ENCODE assay signal across 9 mouse cellular contexts in genomic region chr14:122902884-122903283, GRCm38 (mm10). TPM values are rescaled to one million over a fixed set of nuclear protein-coding genes. Genes with fewer than 3 reads are reported as not detected.
A peak's percentile ranks its signal among the peaks of the same experiment; 100 is the strongest.
DNase-seq lines count a peak whose midpoint lies in the region; ATAC-seq and TF ChIP-seq lines count a peak whose summit lies in the region.
"Had no signal": no experiment of that assay in that cellular context is flagged by ENCODE, and none has a peak within 500 bp of the region (broad histone marks: within the 10 kb centered on the region; RNA-seq: fewer than 3 reads in every experiment).

No protein-coding gene starts in this region.

- no peaks in the 10 kb centered on the region for H3K9me3 ChIP-seq in liver, embryonic 14.5 days (ENCODE audit: control insufficient read depth, low read length)
- peaks cover 3% of the 10 kb centered on the region; the same call in 1 of the 2 replicates for H3K9me3 ChIP-seq in stomach, embryonic 14.5 days (ENCODE audit: control insufficient read depth, low read depth, low read length)

- no peak overlapping the region for H3K27ac ChIP-seq in liver, embryonic 14.5 days
- no peak overlapping the region for H3K27ac ChIP-seq in stomach, embryonic 14.5 days (ENCODE audit: low read length)
- H3K27ac ChIP-seq: midbrain, embryonic 12.5 days had no signal

- no peak overlapping the region for H3K9ac ChIP-seq in liver, embryonic 14.5 days (replicated peaks)
- no peak overlapping the region for H3K9ac ChIP-seq in stomach, embryonic 14.5 days (replicated peaks; ENCODE audit: low read depth, low read length)
- H3K9ac ChIP-seq: midbrain, embryonic 12.5 days had no signal

- H3K4me3 ChIP-seq in liver, embryonic 14.5 days (ENCODE audit: insufficient read depth in 1 of 2, low read depth in 2 of 2, low read length in 2 of 2) = no peak overlapping the region
- no peak overlapping the region for H3K4me3 ChIP-seq in stomach, embryonic 14.5 days (ENCODE audit: low read depth, low read length)
- H3K4me3 ChIP-seq: midbrain, embryonic 12.5 days had no signal

- ATAC-seq in liver, embryonic 14.5 days (ENCODE audit: insufficient read depth) = peak; percentile 43; the same call in 1 of the 2 replicates
- ATAC-seq in stomach, embryonic 14.5 days (ENCODE audit: insufficient number of reproducible peaks, insufficient read depth, low FRiP score, low read depth) = peak; percentile 71; the same call in 1 of the 2 replicates
- ATAC-seq in granulocyte monocyte progenitor cell, adult 5-6 weeks (replicated peaks; ENCODE audit: poor library complexity, severe bottlenecking) = no peak

- peak; percentile 22; the same call in 1 of the 2 replicates for TF ChIP-seq CTCF in liver, embryonic 14.5 days (IDR thresholded peaks at IDR 0.05; ENCODE audit: low read depth)

- H3K27me3 ChIP-seq in liver, embryonic 14.5 days (ENCODE audit: control insufficient read depth, insufficient read depth, low read length) = no peaks in the 10 kb centered on the region
- H3K27me3 ChIP-seq in stomach, embryonic 14.5 days (ENCODE audit: control insufficient read depth, insufficient read depth, low read length) = no peaks in the 10 kb centered on the region
- H3K27me3 ChIP-seq: midbrain, embryonic 12.5 days had no signal

- no peaks in the 10 kb centered on the region for H3K36me3 ChIP-seq in liver, embryonic 14.5 days (replicated peaks; ENCODE audit: control insufficient read depth, insufficient read depth, low read depth)
- no peaks in the 10 kb centered on the region; the same call in 1 of the 2 replicates for H3K36me3 ChIP-seq in stomach, embryonic 14.5 days (ENCODE audit: control insufficient read depth, insufficient read depth, low read length)
- H3K36me3 ChIP-seq: midbrain, embryonic 12.5 days had no signal

- H3K4me2 ChIP-seq in liver, embryonic 14.5 days (ENCODE audit: low read depth) = no peak overlapping the region
- no peak overlapping the region for H3K4me2 ChIP-seq in stomach, embryonic 14.5 days (replicated peaks; ENCODE audit: low read depth, low read length)
- H3K4me2 ChIP-seq: midbrain, embryonic 12.5 days had no signal

- TF ChIP-seq EP300 in liver, embryonic 14.5 days (IDR thresholded peaks at IDR 0.05; ENCODE audit: low read depth) = no peak

- WGBS in liver, embryonic 14.5 days (ENCODE audit: insufficient replicate concordance) = 87% methylated on average over 4 of the region's 4 CpGs
- 72% methylated on average over 4 of the region's 4 CpGs for WGBS in stomach, embryonic 14.5 days

- H3K4me1 ChIP-seq in liver, embryonic 14.5 days (replicated peaks; ENCODE audit: control insufficient read depth in 2 of 2, insufficient read depth in 2 of 2, low read length in 1 of 2) = peaks cover 0 to 4% of the 10 kb centered on the region in 2 experiments; a peak in 2 of 4 replicates
- H3K4me1 ChIP-seq in stomach, embryonic 14.5 days (ENCODE audit: control insufficient read depth, insufficient read depth, low read length) = peaks cover 4% of the 10 kb centered on the region
- H3K4me1 ChIP-seq: midbrain, embryonic 12.5 days had no signal

- peak; percentile 73 to 79 for DNase-seq in right cerebral cortex, postnatal 10 days (ENCODE audit: low spot score in 2 of 2)
- no peak for DNase-seq in right cerebral cortex, postnatal 25 days
- DNase-seq in cerebellum, adult 11-12 months = peak; percentile 98
- DNase-seq in gastrocnemius, adult 8-10 months (ENCODE audit: low spot score in 2 of 2) = peak; percentile 68 to 75
- peak; percentile 95 for DNase-seq in kidney, adult 11 months
- DNase-seq in liver, embryonic 14.5 days (ENCODE audit: low read depth in 3 of 3, low spot score in 3 of 3) = no peak

RNA-seq across cellular contexts. Expression of gene Ggact, which starts 10.7 kb away (rescaled TPM):
- 10 to 100 TPM; 14.8 to 23.4 (median 18.3) TPM for total RNA-seq in gastrocnemius, adult 8-10 months (2022)
- 12.4 and 13.1 TPM in 2 replicates for polyA plus RNA-seq in liver, embryonic 14.5 days (2012; rRNA removed)
- 14.7 and 16.0 TPM in 2 replicates for polyA plus RNA-seq in liver, embryonic 14.5 days (2014; fragmentation: Nextera tagmentation; extraction: Ambion mirVana)
- 29.5 and 31.6 TPM in 2 replicates for polyA plus RNA-seq in stomach, embryonic 14.5 days (2014; fragmentation: Nextera tagmentation; extraction: Ambion mirVana)
- 2.2 and 3.7 TPM in 2 replicates for total RNA-seq in granulocyte monocyte progenitor cell, adult 5-6 weeks (2014; fragmentation: Nextera tagmentation)
- total RNA-seq in granulocyte monocyte progenitor cell, adult 5-6 weeks (2017) = 0.31 and 2.3 TPM in 2 replicates

Comparison
In these comparisons a context has a peak if more than half of its experiments do, and no peak if none do; other contexts are left out.
1. DNase-seq: peak in right cerebral cortex, postnatal 10 days (2 of 2), cerebellum, adult 11-12 months (single experiment), gastrocnemius, adult 8-10 months (2 of 2) and kidney, adult 11 months (single experiment); none in right cerebral cortex, postnatal 25 days (single experiment) and liver, embryonic 14.5 days (0 of 3).